Mouse (Mus musculus): Measurements from ENCODE around the gene Zfpm1. TPM values are rescaled to one million over a fixed set of nuclear protein-coding genes. Genes with fewer than 3 reads are reported as not detected.

Zfpm1 gene
- polyA plus RNA-seq, 1 experiment from 2014 or later = 3.1 TPM

DNA sequence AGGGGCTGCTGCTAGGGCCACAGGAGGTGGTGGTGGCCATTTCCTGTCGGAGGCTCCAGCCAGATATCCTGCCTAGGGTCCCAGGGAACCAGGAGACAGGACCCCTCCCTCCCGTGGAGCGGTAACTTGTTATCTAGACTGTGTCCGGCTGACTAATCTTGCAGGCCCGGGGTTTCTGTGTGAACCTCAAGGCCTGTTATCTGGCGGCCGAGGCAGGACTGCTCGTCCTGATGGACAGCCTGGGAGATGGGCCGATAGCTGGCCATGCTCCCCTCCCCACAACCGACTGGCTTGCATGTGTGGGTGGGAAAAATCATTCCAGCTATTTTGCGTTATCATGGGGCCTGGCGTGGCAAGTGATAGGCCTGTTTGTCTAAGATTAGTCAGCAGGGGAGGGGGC lies 31.4 kb downstream of the Zfpm1 start:
- Histone ChIP-seq H3K27ac (ENCODE audit: low read length) (peak overlapping the region; percentile 43; the same call in 1 of the 2 replicates), H3K9ac (ENCODE audit: low read length) (no peak overlapping the region)
- 0 out of 2 replicates have a peak, but pooled peaks have one; percentile 11 for ATAC-seq (replicated peaks; ENCODE audit: extremely low read depth, insufficient read depth, low FRiP score)

DNA sequence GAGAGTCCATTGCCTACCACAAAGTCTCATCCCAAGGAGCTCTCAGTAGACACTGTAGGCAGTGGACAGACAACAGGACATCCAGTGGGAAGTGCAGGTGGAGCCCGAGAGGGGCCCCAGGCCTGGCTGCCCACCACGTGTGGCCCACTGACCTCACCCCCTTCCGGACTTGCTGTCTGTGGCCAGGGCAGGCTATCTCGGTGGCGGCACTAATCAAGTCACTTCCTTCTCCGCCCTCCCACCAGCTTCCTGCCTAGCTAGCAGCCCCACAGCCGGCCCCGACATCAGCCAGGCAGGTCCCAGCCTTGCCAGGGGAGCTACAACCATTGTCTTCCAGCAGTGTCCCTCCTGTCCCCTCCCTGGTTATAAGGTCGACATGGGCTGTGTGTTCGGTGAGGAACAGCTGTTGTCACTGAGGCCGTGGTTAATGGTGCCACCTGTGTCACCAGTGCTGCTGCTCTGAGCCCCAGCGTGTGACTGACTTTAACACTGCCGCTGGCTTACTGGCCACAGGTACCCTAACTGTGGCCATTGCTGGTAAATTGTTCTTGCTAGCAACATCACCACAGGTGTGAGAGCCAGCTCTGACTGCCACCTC lies 33.1 kb downstream of the Zfpm1 start:
- peak overlapping the region; percentile 71 for H3K27ac ChIP-seq (ENCODE audit: low read length)
- H3K4me2 ChIP-seq (ENCODE audit: low read depth, low read length) = no peak overlapping the region
- 0 out of 2 replicates have a peak, but pooled peaks cover 6% of the 10 kb centered on the region for H3K36me3 ChIP-seq (ENCODE audit: control insufficient read depth, insufficient read depth)
- peaks cover 63% of the 10 kb centered on the region for H3K4me1 ChIP-seq (ENCODE audit: control insufficient read depth, insufficient read depth, low read length)
- no peak overlapping the region for H3K4me3 ChIP-seq (ENCODE audit: low read length)
- no peaks in the 10 kb centered on the region for H3K9me3 ChIP-seq (replicated peaks; ENCODE audit: control insufficient read depth, low read length)
- H3K27me3 ChIP-seq (ENCODE audit: control insufficient read depth, insufficient read depth, low read length) = no peaks in the 10 kb centered on the region
- 50% methylated on average over 12 of the region's 13 CpGs for WGBS
- peak; percentile 47 for ATAC-seq (replicated peaks; ENCODE audit: extremely low read depth, insufficient read depth, low FRiP score)
- 0 out of 2 replicates have a peak overlapping the region, but pooled peaks have one; percentile 17 for H3K9ac ChIP-seq (ENCODE audit: low read length)

More for the DNA sequence above, 31.4 kb downstream of the Zfpm1 start:
- WGBS = 21% methylated on average over 12 of the region's 12 CpGs
- Histone ChIP-seq H3K36me3 (ENCODE audit: control insufficient read depth, insufficient read depth) (0 out of 2 replicates have a peak, but pooled peaks cover 6% of the 10 kb centered on the region), H3K27me3 (ENCODE audit: control insufficient read depth, insufficient read depth, low read length) (no peaks in the 10 kb centered on the region), H3K4me2 (ENCODE audit: low read depth, low read length) (no peak overlapping the region), H3K4me1 (ENCODE audit: control insufficient read depth, insufficient read depth, low read length) (peaks cover 69% of the 10 kb centered on the region), H3K4me3 (ENCODE audit: low read length) (no peak overlapping the region), H3K9me3 (replicated peaks; ENCODE audit: control insufficient read depth, low read length) (no peaks in the 10 kb centered on the region)

- 50% methylated on average over 2 of the region's 2 CpGs for WGBS
- peaks cover 60% of the 10 kb centered on the region for H3K4me1 ChIP-seq (ENCODE audit: control insufficient read depth, insufficient read depth, low read length)
- no peak overlapping the region for H3K27ac ChIP-seq (ENCODE audit: low read length)
- H3K27me3 ChIP-seq (ENCODE audit: control insufficient read depth, insufficient read depth, low read length) = no peaks in the 10 kb centered on the region
- no peaks in the 10 kb centered on the region for H3K9me3 ChIP-seq (replicated peaks; ENCODE audit: control insufficient read depth, low read length)
- ATAC-seq (replicated peaks; ENCODE audit: extremely low read depth, insufficient read depth, low FRiP score) = no peak
- H3K4me2 ChIP-seq (ENCODE audit: low read depth, low read length) = no peak overlapping the region
- 0 out of 2 replicates have a peak, but pooled peaks cover 6% of the 10 kb centered on the region for H3K36me3 ChIP-seq (ENCODE audit: control insufficient read depth, insufficient read depth)
- no peak overlapping the region for H3K4me3 ChIP-seq (ENCODE audit: low read length)
- no peak overlapping the region; the same call in 1 of the 2 replicates for H3K9ac ChIP-seq (ENCODE audit: low read length)
Observed at GRCm38 (mm10) chr8:122316402-122316801, 34.5 kb downstream of the Zfpm1 start.

- H3K4me1 ChIP-seq (ENCODE audit: control insufficient read depth, insufficient read depth, low read length) = peaks cover 66% of the 10 kb centered on the region
Observed at GRCm38 (mm10) chr8:122317918-122318475, 36.1 kb downstream of the Zfpm1 start.

DNA sequence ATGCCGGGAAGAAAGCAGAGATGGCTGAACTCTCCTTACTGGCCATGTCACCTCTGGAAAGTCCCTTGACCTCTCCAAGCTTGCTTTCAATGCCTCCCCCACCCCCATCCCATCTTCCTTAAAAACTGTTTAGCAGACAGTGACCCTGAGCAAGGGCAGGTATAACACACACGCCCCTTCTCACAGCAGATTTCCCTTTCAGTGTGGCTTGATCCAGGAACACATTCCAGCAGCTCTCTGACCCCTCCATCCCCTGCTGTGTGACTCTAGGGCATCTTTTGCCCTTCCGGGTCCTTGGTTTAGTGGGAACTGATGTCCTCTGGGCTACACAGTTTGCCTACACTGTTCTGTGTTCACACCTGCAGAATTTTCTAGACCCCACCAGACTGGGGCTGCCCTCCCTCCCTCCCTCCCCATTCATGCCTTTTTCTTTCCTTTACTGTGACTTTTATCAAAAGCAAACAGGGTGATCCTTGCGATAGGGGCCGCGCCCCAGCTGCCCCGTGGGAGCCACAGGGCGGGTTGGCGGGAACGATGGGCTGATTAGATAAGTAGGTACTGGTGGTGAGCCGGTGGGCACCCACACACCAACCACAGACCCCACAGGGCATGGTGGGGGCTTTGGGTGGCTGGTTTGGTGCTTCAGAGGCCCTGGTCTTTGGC lies 37.2 kb downstream of the Zfpm1 start:
- Histone ChIP-seq H3K4me2 (ENCODE audit: low read depth, low read length) (no peak overlapping the region), H3K27ac (ENCODE audit: low read length) (no peak overlapping the region), H3K4me3 (ENCODE audit: low read length) (no peak overlapping the region), H3K27me3 (ENCODE audit: control insufficient read depth, insufficient read depth, low read length) (no peaks in the 10 kb centered on the region), H3K36me3 (ENCODE audit: control insufficient read depth, insufficient read depth) (0 out of 2 replicates have a peak, but pooled peaks cover 4% of the 10 kb centered on the region), H3K4me1 (ENCODE audit: control insufficient read depth, insufficient read depth, low read length) (peaks cover 65% of the 10 kb centered on the region), H3K9me3 (replicated peaks; ENCODE audit: control insufficient read depth, low read length) (no peaks in the 10 kb centered on the region), H3K9ac (ENCODE audit: low read length) (no peak overlapping the region)
- 62% methylated on average over 11 of the region's 11 CpGs for WGBS
- no peak for ATAC-seq (replicated peaks; ENCODE audit: extremely low read depth, insufficient read depth, low FRiP score)

More at GRCm38 (mm10) chr8:122317918-122318475, 36.1 kb downstream of the Zfpm1 start:
- no peak overlapping the region for H3K4me3 ChIP-seq (ENCODE audit: low read length)
- no peak for ATAC-seq (replicated peaks; ENCODE audit: extremely low read depth, insufficient read depth, low FRiP score)
- H3K9ac ChIP-seq (ENCODE audit: low read length) = no peak overlapping the region
- 0 out of 2 replicates have a peak, but pooled peaks cover 6% of the 10 kb centered on the region for H3K36me3 ChIP-seq (ENCODE audit: control insufficient read depth, insufficient read depth)
- H3K4me2 ChIP-seq (ENCODE audit: low read depth, low read length) = no peak overlapping the region
- H3K27ac ChIP-seq (ENCODE audit: low read length) = no peak overlapping the region
- H3K9me3 ChIP-seq (replicated peaks; ENCODE audit: control insufficient read depth, low read length) = no peaks in the 10 kb centered on the region
- WGBS = 48% methylated on average over 8 of the region's 8 CpGs
- H3K27me3 ChIP-seq (ENCODE audit: control insufficient read depth, insufficient read depth, low read length) = no peaks in the 10 kb centered on the region

DNA sequence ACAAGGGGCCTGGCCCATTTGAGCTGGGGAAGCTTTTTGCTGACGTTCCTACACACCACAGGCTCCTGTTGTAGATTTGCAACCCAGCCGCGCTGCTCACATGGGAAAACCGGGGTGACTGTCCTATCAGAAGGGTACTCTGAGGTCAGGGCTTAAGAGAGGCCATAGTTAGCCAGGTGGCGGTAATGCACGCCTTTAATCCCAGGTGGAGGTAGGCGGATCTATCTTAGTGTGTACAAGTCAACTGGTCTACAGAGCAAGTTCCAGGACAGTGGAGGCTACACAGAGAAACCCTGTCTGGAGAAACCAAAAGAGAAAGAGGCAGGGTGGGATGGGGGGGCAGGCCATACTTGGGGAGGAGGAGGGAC lies 37.8 kb downstream of the Zfpm1 start:
- WGBS = 75% methylated on average over 7 of the region's 7 CpGs
- Histone ChIP-seq H3K4me1 (ENCODE audit: control insufficient read depth, insufficient read depth, low read length) (peaks cover 65% of the 10 kb centered on the region), H3K27ac (ENCODE audit: low read length) (no peak overlapping the region), H3K4me2 (ENCODE audit: low read depth, low read length) (no peak overlapping the region), H3K36me3 (ENCODE audit: control insufficient read depth, insufficient read depth) (peaks cover 2% of the 10 kb centered on the region; the same call in 1 of the 2 replicates), H3K27me3 (ENCODE audit: control insufficient read depth, insufficient read depth, low read length) (no peaks in the 10 kb centered on the region), H3K4me3 (ENCODE audit: low read length) (no peak overlapping the region), H3K9ac (ENCODE audit: low read length) (no peak overlapping the region), H3K9me3 (replicated peaks; ENCODE audit: control insufficient read depth, low read length) (no peaks in the 10 kb centered on the region)
- ATAC-seq (replicated peaks; ENCODE audit: extremely low read depth, insufficient read depth, low FRiP score) = no peak

GRCm38 (mm10) chr8:122320541-122320940 lies 38.6 kb downstream of the Zfpm1 start:
- 55% methylated on average over 3 of the region's 3 CpGs for WGBS
- H3K4me1 ChIP-seq (ENCODE audit: control insufficient read depth, insufficient read depth, low read length) = peaks cover 66% of the 10 kb centered on the region
- no peak overlapping the region for H3K27ac ChIP-seq (ENCODE audit: low read length)
- no peaks in the 10 kb centered on the region for H3K27me3 ChIP-seq (ENCODE audit: control insufficient read depth, insufficient read depth, low read length)
- ATAC-seq (replicated peaks; ENCODE audit: extremely low read depth, insufficient read depth, low FRiP score) = no peak
- H3K9ac ChIP-seq (ENCODE audit: low read length) = no peak overlapping the region
- no peak overlapping the region for H3K4me2 ChIP-seq (ENCODE audit: low read depth, low read length)
- no peaks in the 10 kb centered on the region for H3K9me3 ChIP-seq (replicated peaks; ENCODE audit: control insufficient read depth, low read length)
- H3K4me3 ChIP-seq (ENCODE audit: low read length) = no peak overlapping the region
- peaks cover 2% of the 10 kb centered on the region; the same call in 1 of the 2 replicates for H3K36me3 ChIP-seq (ENCODE audit: control insufficient read depth, insufficient read depth)

- 24% methylated on average over 10 of the region's 10 CpGs for WGBS
- ATAC-seq (replicated peaks; ENCODE audit: extremely low read depth, insufficient read depth, low FRiP score) = no peak
- Histone ChIP-seq H3K4me1 (ENCODE audit: control insufficient read depth, insufficient read depth, low read length) (peaks cover 66% of the 10 kb centered on the region), H3K27me3 (ENCODE audit: control insufficient read depth, insufficient read depth, low read length) (no peaks in the 10 kb centered on the region), H3K27ac (ENCODE audit: low read length) (peak overlapping the region; percentile 57), H3K4me3 (ENCODE audit: low read length) (no peak overlapping the region), H3K36me3 (ENCODE audit: control insufficient read depth, insufficient read depth) (peaks cover 2% of the 10 kb centered on the region; the same call in 1 of the 2 replicates), H3K4me2 (ENCODE audit: low read depth, low read length) (no peak overlapping the region), H3K9ac (ENCODE audit: low read length) (0 out of 2 replicates have a peak overlapping the region, but pooled peaks have one; percentile 4), H3K9me3 (replicated peaks; ENCODE audit: control insufficient read depth, low read length) (no peaks in the 10 kb centered on the region)
Observed at GRCm38 (mm10) chr8:122321455-122321921, 39.5 kb downstream of the Zfpm1 start.

DNA sequence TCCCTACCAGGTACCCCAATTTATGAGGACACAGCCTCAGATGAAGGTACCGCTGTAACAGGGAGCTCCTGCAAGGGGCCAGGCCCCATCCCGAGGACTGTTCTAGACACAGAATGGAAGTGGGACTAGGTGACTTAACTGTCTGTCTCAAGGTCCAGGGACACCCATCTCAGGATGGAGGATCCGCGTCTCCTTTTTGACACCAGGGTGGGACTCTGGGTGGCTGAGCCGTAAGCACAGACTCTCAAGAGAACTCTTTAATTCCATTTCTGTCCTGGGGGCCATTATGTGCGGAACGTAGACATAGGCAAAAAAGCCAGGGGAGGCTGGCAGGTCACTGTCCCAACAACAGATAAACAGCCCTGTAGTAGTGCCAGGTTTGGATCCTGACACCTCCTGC lies 40.2 kb downstream of the Zfpm1 start:
- Histone ChIP-seq H3K27ac (ENCODE audit: low read length) (peak overlapping the region; percentile 57), H3K36me3 (ENCODE audit: control insufficient read depth, insufficient read depth) (peaks cover 2% of the 10 kb centered on the region; the same call in 1 of the 2 replicates), H3K4me2 (ENCODE audit: low read depth, low read length) (no peak overlapping the region), H3K4me3 (ENCODE audit: low read length) (no peak overlapping the region), H3K9me3 (replicated peaks; ENCODE audit: control insufficient read depth, low read length) (no peaks in the 10 kb centered on the region), H3K27me3 (ENCODE audit: control insufficient read depth, insufficient read depth, low read length) (no peaks in the 10 kb centered on the region), H3K9ac (ENCODE audit: low read length) (no peak overlapping the region), H3K4me1 (ENCODE audit: control insufficient read depth, insufficient read depth, low read length) (peaks cover 66% of the 10 kb centered on the region)
- WGBS = 84% methylated on average over 7 of the region's 7 CpGs
- ATAC-seq (replicated peaks; ENCODE audit: extremely low read depth, insufficient read depth, low FRiP score) = no peak
